15 mouse cellular contexts compared by ENCODE assay signal in genomic region chr6:93697956-93698355, GRCm38 (mm10).
"Had no signal": no experiment of that assay in that cellular context is flagged by ENCODE, and none has a peak within 500 bp of the region (broad histone marks: within the 10 kb centered on the region; RNA-seq: fewer than 3 reads in every experiment).

No protein-coding gene starts in this region.

- H3K4me2 ChIP-seq: intestine, embryonic 15.5 days; limb, embryonic 13.5 days; liver, embryonic 11.5 days; liver, embryonic 15.5 days; lung, embryonic 15.5 days; neural tube, embryonic 15.5 days had no signal

- H3K4me1 ChIP-seq: intestine, embryonic 15.5 days; limb, embryonic 13.5 days; liver, embryonic 15.5 days; neural tube, embryonic 15.5 days had no signal

- H3K4me3 ChIP-seq: intestine, embryonic 15.5 days; limb, embryonic 13.5 days; liver, embryonic 15.5 days; lung, embryonic 15.5 days; myocyte; neural tube, embryonic 15.5 days had no signal

- ATAC-seq: intestine, embryonic 15.5 days had no signal

- H3K27ac ChIP-seq: intestine, embryonic 15.5 days; limb, embryonic 13.5 days; liver, embryonic 15.5 days; lung, embryonic 15.5 days; neural tube, embryonic 15.5 days had no signal

- H3K27me3 ChIP-seq: intestine, embryonic 15.5 days; limb, embryonic 13.5 days; liver, embryonic 15.5 days; lung, embryonic 15.5 days; neural tube, embryonic 15.5 days had no signal

- DNase-seq: kidney, adult 18-20 months; kidney, postnatal 10 days; kidney, postnatal 4 days; midbrain, embryonic 14.5 days; right cerebral cortex, adult 18-20 months; spleen, adult 18-20 months; thymus, adult 2 months; thymus, postnatal 25 days had no signal

- H3K9ac ChIP-seq: intestine, embryonic 15.5 days; limb, embryonic 13.5 days; liver, embryonic 15.5 days; lung, embryonic 15.5 days; neural tube, embryonic 15.5 days had no signal

- H3K36me3 ChIP-seq: intestine, embryonic 15.5 days; liver, embryonic 15.5 days; lung, embryonic 15.5 days had no signal

- H3K9me3 ChIP-seq: intestine, embryonic 15.5 days; limb, embryonic 13.5 days; liver, embryonic 15.5 days; lung, embryonic 15.5 days; neural tube, embryonic 15.5 days had no signal
